Mouse (Mus musculus) erythroid progenitor cell, adult 5-6 weeks (primary cell): ENCODE results near the gene Gad1. TPM values are rescaled to one million over a fixed set of nuclear protein-coding genes. Genes with fewer than 3 reads are reported as not detected.

Experiments used
- ATAC-seq: replicated peaks from 2 replicates; pipeline ENCODE4 v1.8.0; 2016; ENCODE audit warnings: moderate number of reproducible peaks, mild to moderate bottlenecking, moderate TSS enrichment, inconsistent platforms; ENCODE audit not compliant: poor library complexity, low FRiP score, severe bottlenecking
- total RNA-seq, 2 experiments: library from RNA; stranded (forward) in 1 of 2; stranded (reverse) in 1 of 2; fragments of 150-400 nt in 1 of 2; fragments of 186-747, 209-891 nt in 1 of 2; gene quantifications; 2 replicates each; pipeline versions ENCODE4 v1.2.3 to v1.2.4; 2015 to 2017; ENCODE audit warnings: low replicate concordance in 2 of 2

Gene Gad1
- total RNA-seq, 2 experiments from 2014 or later = not detected

DNA sequence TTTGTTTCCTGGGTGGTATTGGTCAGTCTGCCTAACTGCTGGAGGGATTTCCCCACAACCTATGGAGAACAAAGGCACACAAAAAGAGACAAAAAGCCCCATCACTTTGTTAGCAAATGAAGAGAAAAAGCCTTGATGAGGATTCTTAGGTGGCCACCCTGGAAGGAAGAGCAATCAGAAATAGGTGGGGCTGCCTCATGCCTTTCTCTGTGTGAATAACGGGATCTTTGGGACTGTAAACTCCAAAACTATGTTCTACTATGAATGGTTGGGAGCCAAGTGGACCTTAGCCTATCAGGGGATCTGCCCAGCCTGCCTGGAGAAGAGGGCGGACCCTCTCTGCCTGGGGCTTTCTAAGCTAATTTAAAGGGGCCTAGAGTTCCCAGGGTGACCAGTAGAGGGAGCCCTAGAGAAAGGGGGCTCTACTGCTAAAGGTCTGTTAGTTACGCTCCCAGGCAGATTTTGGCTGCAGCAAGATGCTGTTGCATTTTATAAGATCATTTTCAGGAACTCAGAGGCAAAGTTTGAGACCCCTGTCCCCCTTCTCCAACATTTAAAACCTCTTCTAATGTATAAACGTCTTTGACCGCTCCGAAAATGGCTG, 66.5 kb downstream of the Gad1 start:
- ATAC-seq = no peak

DNA sequence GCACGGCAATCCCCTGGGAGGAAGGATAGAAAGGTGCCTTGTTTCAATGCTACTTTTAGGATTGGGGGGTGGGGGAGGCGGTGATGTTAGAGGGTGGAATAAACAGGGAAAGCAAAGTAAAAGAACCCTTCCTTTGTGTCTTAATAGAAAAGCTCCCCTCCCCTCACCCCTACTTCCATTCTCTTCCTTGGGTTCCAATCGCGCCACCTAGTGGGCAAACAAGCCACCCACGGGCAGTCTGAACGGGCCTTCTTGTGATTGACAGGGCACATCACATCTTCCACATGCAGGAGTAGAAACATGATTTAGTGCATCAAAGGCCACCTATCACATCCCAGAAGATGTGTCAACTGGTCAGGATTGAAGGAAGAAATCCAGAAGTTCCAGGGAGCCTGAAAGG, 67.4 kb downstream of the Gad1 start:
- no peak for ATAC-seq

DNA sequence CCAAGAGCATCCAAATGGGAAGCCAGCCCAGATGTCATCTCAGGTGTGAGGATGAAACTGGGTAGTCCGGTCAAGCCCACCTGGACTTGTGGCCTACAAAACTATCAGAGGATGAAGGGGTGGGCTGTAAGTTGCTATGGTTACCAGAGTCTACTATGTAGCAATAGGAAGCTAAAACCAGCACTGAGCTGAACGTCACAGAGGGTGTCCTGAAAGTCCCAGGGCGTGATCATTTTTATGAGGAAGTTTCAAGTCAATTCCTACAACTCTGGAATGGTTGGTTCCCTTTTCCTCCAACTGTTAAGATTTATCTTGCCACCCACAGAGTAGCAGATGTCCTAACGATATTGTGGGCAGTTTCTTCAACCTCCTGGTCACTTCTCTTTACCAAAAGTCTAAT, 69.4 kb downstream of the Gad1 start:
- ATAC-seq = 0 out of 2 replicates have a peak, but pooled peaks have one; percentile 19

DNA sequence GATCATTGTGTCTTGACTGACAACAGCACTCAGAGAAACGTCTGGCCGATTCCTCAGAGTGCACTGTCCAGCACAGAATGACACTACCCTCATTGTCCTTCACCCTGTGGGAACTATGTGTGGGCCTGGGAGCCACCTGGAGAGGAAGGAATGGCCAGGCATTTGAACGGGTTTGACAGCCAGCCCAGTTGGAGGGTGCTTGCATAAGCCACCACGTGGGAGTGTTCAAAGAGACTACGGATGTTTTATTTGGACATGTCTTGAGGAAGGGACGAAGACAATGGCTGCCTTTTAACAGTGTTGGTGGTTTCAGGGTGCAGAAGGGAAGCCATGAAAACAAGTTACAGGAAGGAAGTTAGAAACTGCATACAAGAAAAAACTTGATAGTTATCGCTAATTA, 72.9 kb downstream of the Gad1 start:
- no peak for ATAC-seq

DNA sequence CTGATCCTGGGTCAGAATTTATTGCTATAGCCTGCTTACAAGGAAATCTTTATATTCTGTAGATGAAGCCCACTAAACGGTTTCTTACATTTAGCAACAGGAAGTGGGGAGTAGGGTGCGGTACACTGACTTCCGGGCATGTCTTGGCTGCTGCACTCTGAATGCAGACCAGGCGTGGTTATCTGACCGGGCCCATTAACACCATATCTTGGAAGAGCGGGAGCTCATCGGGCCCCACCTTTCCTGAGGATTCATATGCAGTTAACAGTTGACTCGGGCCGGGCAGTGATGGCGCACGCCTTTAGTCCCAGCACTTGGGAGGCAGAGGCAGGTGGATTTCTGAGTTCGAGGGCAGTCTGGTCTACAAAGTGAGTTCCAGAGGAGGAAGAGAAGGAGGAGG, 75.5 kb downstream of the Gad1 start:
- no peak for ATAC-seq

- ATAC-seq = no peak
Observed at GRCm38 (mm10) chr2:70629339-70629761, 76.5 kb downstream of the Gad1 start.

GRCm38 (mm10) chr2:70629921-70630320, 77.0 kb downstream of the Gad1 start:
- no peak for ATAC-seq

- no peak for ATAC-seq
Observed at GRCm38 (mm10) chr2:70631321-70631720, 78.4 kb downstream of the Gad1 start.

DNA sequence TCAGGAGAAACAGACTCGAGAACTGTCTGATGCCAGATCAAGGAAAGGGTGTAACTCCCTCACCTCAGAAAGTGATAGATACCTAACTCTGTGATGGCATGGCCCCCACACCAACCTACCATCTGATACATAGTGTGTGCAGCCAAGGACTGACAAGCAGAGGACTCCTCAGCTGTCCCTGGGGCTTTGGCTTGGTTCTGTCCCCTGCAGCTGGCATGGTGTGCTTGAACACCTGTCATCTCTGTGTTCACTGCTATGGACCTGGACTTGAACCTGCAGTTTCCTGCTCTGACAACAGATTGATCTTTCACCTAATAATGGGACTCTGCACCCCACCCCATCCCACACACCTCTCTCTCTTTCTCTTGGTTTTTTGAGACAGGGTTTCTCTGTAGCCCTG, 79.5 kb downstream of the Gad1 start:
- no peak for ATAC-seq

DNA sequence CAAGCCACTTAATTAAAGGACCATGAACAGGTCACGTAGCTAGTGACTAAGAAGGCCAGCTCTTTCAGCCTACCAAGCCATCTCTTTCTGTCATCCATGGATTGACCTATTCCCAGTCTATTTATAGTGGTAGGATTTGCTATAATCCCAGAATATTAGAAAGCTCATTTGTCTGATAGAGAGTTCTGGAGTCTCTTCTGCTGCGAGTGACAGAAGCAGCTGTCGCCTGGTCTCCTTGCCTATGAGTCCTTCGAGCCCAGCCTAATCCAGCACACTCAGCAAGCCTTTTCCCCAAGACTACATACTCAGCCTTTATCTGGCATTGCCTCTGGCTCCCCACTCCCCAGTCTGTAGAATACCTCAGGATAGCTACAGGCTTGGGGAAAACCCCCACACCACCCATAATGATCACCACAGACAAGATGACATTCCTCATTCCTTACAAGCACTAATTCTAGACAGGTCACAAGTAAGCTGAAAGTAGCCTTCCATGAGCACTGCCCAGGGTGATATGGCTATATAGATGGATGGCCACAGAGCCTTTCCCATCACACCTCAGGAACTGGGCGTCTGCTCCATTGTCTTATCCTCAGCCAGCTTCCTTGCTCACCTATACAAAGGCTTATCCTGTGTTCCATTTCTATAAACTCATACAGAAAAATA, 81.3 kb downstream of the Gad1 start:
- no peak for ATAC-seq

GRCm38 (mm10) chr2:70640968-70641367, 88.1 kb downstream of the Gad1 start:
- no peak for ATAC-seq

DNA sequence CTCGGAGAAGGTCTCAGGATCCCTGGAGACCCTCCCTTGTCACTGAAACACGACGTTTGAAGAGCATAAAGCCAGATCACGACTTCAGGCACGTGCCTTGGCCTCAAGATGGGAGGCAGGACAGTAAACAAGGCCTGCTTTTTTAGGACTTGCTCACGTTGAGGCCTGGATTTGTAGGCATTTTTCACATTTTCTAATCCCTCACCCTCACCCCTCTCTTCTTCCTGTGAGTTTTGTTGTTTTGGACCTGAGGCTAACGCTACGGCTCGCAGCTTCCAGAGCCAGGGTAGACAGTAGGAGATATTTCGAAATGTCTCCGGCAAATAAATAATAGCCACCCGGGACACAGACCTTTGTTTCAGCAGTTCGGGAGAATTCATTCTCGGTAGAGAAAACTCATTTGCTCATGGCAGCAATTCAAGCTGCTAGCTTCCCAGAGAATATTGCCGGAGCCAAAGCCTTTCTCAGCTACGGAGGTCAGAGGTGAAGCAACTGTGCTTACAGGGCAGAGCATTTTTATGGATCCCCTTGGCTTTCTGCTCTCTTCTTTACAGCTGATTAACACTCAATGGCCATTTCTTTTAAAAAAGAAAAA, 90.2 kb downstream of the Gad1 start:
- ATAC-seq = no peak

DNA sequence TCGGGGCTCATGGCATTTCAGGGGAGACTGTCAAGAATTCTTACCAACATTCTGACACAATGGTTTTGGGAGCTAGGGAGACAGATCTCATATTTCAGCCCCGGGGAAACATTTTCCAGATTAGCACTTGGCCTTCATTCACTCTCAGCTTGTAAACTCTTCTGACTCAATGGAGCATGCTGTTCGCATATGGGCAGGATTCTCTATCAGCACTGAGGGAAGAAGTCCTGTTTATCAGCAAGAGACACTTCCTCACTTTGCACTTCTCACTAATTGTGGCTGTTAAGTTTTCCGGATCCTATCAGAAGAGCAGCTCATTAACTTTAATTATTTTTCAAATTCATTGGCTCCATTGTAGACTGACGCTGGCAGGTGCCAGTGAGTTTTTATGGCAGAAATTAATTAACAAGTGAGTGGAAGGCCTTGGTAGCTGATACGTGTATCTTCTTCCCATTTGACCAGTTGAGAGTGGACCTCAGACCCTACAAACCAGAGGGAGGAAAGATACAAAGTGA, 92.5 kb downstream of the Gad1 start:
- ATAC-seq = no peak

DNA sequence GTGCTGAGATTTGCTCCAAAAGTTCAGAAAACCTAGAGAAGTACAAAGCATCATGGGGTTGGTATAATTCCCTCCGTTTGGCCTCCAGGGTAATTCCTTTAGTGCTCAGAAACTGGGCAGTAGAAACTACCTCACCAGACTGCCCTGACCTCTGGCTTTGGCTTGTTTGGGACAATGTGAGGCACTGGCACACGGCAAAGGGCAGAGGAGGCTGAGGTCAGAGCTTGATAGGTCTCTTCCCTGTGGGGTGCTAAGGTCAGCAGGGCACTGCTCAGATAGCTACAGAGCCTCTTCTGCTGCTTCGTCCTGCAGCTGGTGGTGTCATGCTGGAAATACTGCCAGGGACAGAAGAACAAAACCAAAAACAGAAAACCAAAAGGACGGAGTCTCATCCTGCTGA, 94.8 kb downstream of the Gad1 start:
- no peak for ATAC-seq

- no peak for ATAC-seq
Observed at GRCm38 (mm10) chr2:70648271-70648670, 95.4 kb downstream of the Gad1 start.

DNA sequence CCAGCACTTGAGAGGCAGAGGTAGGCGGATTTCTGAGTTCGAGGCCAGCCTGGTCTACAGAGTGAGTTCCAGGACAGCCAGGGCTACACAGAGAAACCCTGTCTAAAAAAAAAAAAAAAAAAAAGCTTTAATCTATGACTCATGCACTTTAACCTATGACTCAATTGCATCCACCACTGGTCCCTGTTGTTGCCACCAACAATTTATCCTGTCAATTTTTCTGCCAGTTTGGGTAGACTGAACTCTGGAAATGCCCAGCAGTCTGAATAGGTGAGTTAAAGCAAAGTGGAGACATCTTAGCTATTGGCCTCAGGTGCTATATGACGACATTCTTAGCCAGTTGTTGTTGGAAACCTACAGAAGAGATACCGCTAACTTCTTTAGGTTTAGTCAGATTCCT, 96.6 kb downstream of the Gad1 start:
- no peak for ATAC-seq

Other genes with a start within 250 kb of the Gad1 start
- gene Sp5, start 78.1 kb upstream of the Gad1 start, total RNA-seq (2015; ENCODE audit: low replicate concordance) = not detected in 2 replicates
- not detected in 2 replicates for gene Sp5, start 78.1 kb upstream of the Gad1 start, total RNA-seq (2017; ENCODE audit: low replicate concordance)
- not detected in 2 replicates for gene Erich2, start 44.3 kb upstream of the Gad1 start, total RNA-seq (2015; ENCODE audit: low replicate concordance)
- gene Erich2, start 44.3 kb upstream of the Gad1 start, total RNA-seq (2017; ENCODE audit: low replicate concordance) = not detected in 2 replicates
- 31.4 and 35.3 TPM in 2 replicates for gene Gorasp2, start 108.5 kb downstream of the Gad1 start, total RNA-seq (2015; ENCODE audit: low replicate concordance)
- gene Gorasp2, start 108.5 kb downstream of the Gad1 start, total RNA-seq (2017; ENCODE audit: low replicate concordance) = 7.7 and 9.6 TPM in 2 replicates
- gene Gm26558, start 109.0 kb downstream of the Gad1 start, total RNA-seq (2015; ENCODE audit: low replicate concordance) = not detected in 2 replicates
- not detected in 2 replicates for gene Gm26558, start 109.0 kb downstream of the Gad1 start, total RNA-seq (2017; ENCODE audit: low replicate concordance)